Mouse (Mus musculus) kidney, postnatal 4 days (tissue): ENCODE measurements around the gene Pik3c2g.

Source experiments
- DNase-seq, 2 experiments: peaks; one replicate each; pipeline ENCODE4 v3.0.0; 2021; ENCODE audit warnings: mixed read lengths in 2 of 2

The Pik3c2g gene

DNA sequence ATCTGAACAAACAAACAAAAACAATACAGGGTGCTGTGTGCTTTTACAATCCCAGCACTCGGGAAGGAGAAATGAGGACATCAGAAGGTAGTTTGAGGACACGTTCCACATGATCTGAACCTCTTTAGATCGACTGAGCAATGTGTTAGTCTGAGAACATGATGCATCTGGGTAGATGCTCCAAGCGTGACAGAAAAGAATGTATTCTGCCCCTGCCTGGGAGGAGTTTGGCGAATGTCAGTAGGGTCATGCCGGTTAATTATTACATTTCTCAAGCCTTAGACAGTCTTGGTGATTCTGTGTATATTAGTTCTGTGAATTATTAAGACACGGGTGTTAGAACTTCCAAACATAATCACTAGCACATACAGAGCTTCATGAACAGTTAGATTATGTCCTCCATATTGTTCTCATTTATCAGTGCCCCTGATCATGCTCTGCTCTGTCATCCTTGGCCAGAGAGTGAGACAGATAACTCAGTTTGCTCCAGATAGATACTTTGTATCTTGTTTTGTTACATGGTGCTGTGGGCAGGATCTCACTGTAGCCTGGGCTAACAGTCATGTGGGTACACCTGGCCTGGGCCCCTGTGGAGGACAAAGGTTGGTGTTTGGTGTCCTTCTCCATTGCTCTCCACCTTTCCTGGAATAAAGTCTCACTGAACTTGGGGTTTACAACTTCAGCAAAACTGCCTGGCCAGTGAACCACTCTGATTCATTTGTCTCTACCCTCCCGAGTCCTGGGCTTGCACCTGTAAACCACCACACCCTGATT, 360.3 kb downstream of the Pik3c2g start:
- DNase-seq: peak in 1 of 2 experiments; percentile 25

GRCm38 (mm10) chr6:139953596-139953995, 366.6 kb downstream of the Pik3c2g start:
- no peak for DNase-seq

DNA sequence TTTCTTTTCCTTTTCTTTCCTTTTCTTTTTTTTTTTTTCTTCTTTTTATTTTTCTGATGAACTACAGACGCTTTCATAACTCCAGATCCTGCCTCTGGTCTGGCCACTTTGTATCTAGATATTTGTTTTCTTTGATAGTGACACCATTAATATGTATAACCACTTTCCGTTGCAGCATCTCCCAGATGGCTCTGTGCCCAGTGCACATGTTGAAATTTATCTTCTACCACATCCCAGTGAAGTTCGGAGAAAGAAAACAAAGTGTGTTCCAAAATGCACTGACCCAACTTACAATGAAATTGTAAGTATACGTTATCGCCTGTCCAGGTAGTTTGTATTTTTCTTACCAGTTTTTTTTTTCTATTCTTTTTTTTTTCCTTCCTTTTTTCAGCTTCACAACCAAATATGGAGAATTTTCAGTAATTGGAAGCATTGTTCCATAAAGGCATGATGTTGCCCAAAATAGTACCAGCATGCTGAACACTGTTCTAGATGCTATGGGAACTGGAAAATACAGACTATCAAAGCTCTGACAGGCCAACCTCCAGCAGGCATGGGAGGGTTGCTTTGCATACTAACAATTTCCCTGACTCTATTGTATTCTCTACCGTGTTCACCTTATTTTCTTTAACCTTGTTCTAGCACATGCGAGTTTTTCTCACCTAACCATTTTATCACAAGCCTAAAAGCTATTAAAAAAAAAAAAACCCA, 370.7 kb downstream of the Pik3c2g start:
- peak; percentile 46 to 60 for DNase-seq

GRCm38 (mm10) chr6:139963775-139964174, 376.8 kb downstream of the Pik3c2g start:
- DNase-seq: no peak

- DNase-seq: no peak
These were observed 377.9 kb downstream of the Pik3c2g start for GRCm38 (mm10) chr6:139964895-139965294.

DNA sequence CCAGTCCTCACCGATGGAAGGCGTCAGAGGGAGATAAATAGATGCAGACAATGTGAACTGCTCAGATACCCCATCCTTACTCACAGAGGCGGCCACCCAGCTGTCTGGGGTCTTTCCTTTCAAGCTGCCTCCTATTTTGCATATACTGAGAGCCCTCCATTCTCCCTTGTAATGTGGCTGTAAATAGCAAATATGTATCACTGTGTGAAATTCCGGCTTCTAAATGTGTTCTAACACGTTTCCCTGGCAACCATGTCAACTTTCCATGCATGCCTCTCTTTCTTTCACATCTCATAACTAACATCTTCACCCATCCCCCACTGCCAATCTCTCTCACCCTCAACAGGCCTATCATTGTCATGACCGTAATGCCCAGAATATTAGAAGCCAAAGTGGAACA, 379.7 kb downstream of the Pik3c2g start:
- DNase-seq: no peak

GRCm38 (mm10) chr6:139971608-139972298, 384.7 kb downstream of the Pik3c2g start:
- no peak for DNase-seq

DNA sequence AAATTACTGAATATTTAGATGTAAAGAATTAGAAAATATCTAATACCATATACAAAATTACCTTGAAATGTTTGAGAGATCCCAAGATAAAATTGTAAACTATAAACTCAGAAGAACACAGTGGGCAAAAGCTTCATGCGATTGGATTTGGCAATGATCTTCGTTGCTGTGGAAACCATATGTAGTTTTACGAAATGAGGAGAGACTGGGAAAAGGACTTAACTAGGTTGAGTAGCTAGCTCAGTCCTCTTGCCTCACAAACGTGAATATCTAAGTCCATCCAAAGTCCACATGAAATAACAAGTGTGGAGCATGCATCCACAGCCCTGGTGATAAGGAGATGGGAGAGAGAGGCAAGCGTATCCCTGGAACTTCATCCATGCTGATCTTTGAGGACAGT, 387.6 kb downstream of the Pik3c2g start:
- DNase-seq: no peak

DNA sequence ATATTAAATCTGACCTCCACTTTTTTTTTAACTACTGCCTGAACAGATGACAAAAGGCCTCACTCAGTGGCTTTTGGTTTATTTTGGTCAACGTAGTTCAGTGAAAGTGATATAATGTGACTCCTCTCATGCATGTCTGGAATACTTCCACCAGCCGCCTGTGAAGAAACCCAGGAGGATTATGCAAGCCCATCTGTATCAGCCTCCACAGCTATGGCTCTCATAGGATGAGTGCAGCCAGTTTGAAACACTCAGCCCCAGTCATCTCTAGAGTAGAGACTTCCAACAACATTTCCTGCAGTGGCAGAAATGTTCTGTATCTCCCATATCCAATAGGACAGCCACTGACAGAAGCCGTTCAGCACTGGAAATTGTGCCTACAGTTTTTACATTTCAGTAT, 391.1 kb downstream of the Pik3c2g start:
- DNase-seq: peak; percentile 14 to 25

GRCm38 (mm10) chr6:139981061-139981460, 394.0 kb downstream of the Pik3c2g start:
- no peak for DNase-seq

DNA sequence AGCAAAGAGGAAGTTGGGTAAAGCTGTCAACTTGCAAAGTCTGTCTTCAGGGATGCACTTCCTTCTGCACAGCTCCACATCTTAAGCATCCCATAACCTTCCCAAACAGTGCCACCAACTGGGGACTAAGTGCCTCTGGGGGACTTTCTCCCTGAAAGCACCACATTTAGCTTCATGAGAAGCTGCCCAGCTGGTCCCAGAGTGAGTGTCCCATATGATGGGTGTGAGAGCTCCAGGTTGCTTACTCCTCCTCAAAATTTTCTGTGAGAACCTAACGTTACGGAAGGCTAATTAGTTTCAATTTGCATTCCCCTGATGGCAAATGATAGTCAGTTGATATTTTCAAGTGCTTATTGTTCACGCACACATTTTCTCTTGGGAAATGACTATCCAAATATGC, 397.0 kb downstream of the Pik3c2g start:
- no peak for DNase-seq

- DNase-seq: peak in 1 of 2 experiments; percentile 13
These were observed 399.5 kb downstream of the Pik3c2g start for GRCm38 (mm10) chr6:139986564-139986963.

- no peak for DNase-seq
These were observed 402.1 kb downstream of the Pik3c2g start for GRCm38 (mm10) chr6:139989075-139989474.

- no peak for DNase-seq
These were observed 402.6 kb downstream of the Pik3c2g start for GRCm38 (mm10) chr6:139989597-139989996.

- DNase-seq: no peak
These were observed 418.2 kb downstream of the Pik3c2g start for GRCm38 (mm10) chr6:140005181-140005580.
